Mouse (Mus musculus) splenic B cell, adult 2 months (primary cell): ENCODE data around the gene Ctla4.

Experiments used
- DNase-seq: peaks from one replicate; pipeline ENCODE4 v3.0.0-alpha.2; 2011; ENCODE audit warnings: low read depth, low spot score
- H3K27me3 ChIP-seq: 2 replicates; pipeline ENCODE4 v1.6.1; 2012; ENCODE audit warnings: mild to moderate bottlenecking, low read length, moderate library complexity, mixed read lengths; ENCODE audit not compliant: control insufficient read depth, poor library complexity, insufficient read depth, severe bottlenecking
- H3K36me3 ChIP-seq: 2 replicates; pipeline ENCODE4 v1.6.1; 2012; ENCODE audit warnings: mild to moderate bottlenecking, low read length, moderate library complexity, mixed read lengths; ENCODE audit not compliant: control insufficient read depth, poor library complexity, insufficient read depth, severe bottlenecking

Ctla4 gene

GRCm38 (mm10) chr1:60886981-60887380, at the start of gene Ctla4:
Gene Ctla4 (plus strand): TSS chr1:60887000.
- Histone ChIP-seq H3K36me3 (no peaks in the 10 kb centered on the region), H3K27me3 (no peaks in the 10 kb centered on the region)
- no peak for DNase-seq

- Histone ChIP-seq H3K36me3 (no peaks in the 10 kb centered on the region), H3K27me3 (no peaks in the 10 kb centered on the region)
- no peak for DNase-seq
These were observed 47.6 kb upstream of the Ctla4 start for GRCm38 (mm10) chr1:60839161-60839560.

- DNase-seq, result no peak
- Histone ChIP-seq H3K36me3 (no peaks in the 10 kb centered on the region), H3K27me3 (no peaks in the 10 kb centered on the region)
These were observed 41.3 kb upstream of the Ctla4 start for GRCm38 (mm10) chr1:60845318-60846060.

- H3K36me3 ChIP-seq, result no peaks in the 10 kb centered on the region
- no peak for DNase-seq
- H3K27me3 ChIP-seq, result no peaks in the 10 kb centered on the region
These were observed 40.1 kb upstream of the Ctla4 start for GRCm38 (mm10) chr1:60846616-60847275.

- no peak for DNase-seq
- Histone ChIP-seq H3K27me3 (no peaks in the 10 kb centered on the region), H3K36me3 (no peaks in the 10 kb centered on the region)
These were observed 37.7 kb upstream of the Ctla4 start for GRCm38 (mm10) chr1:60849112-60849511.

GRCm38 (mm10) chr1:60849816-60850215, 37.0 kb upstream of the Ctla4 start:
- Histone ChIP-seq H3K27me3 (no peaks in the 10 kb centered on the region), H3K36me3 (no peaks in the 10 kb centered on the region)
- DNase-seq, result no peak

- H3K36me3 ChIP-seq, result no peaks in the 10 kb centered on the region
- no peak for DNase-seq
- H3K27me3 ChIP-seq, result no peaks in the 10 kb centered on the region
These were observed 35.6 kb upstream of the Ctla4 start for GRCm38 (mm10) chr1:60851041-60851781.

GRCm38 (mm10) chr1:60852075-60852769, 34.6 kb upstream of the Ctla4 start:
- H3K27me3 ChIP-seq, result no peaks in the 10 kb centered on the region
- DNase-seq, result no peak
- H3K36me3 ChIP-seq, result no peaks in the 10 kb centered on the region

GRCm38 (mm10) chr1:60852770-60853147, 34.0 kb upstream of the Ctla4 start:
- no peak for DNase-seq
- Histone ChIP-seq H3K36me3 (no peaks in the 10 kb centered on the region), H3K27me3 (no peaks in the 10 kb centered on the region)

- Histone ChIP-seq H3K36me3 (no peaks in the 10 kb centered on the region), H3K27me3 (no peaks in the 10 kb centered on the region)
- peak; percentile 43 for DNase-seq
These were observed 33.4 kb upstream of the Ctla4 start for GRCm38 (mm10) chr1:60853330-60853956.

GRCm38 (mm10) chr1:60853991-60854390, 32.8 kb upstream of the Ctla4 start:
- DNase-seq, result no peak
- Histone ChIP-seq H3K36me3 (no peaks in the 10 kb centered on the region), H3K27me3 (no peaks in the 10 kb centered on the region)

- no peaks in the 10 kb centered on the region for H3K36me3 ChIP-seq
- peak; percentile 17 for DNase-seq
- no peaks in the 10 kb centered on the region for H3K27me3 ChIP-seq
These were observed 29.2 kb upstream of the Ctla4 start for GRCm38 (mm10) chr1:60857351-60858220.

- no peak for DNase-seq
- Histone ChIP-seq H3K27me3 (no peaks in the 10 kb centered on the region), H3K36me3 (no peaks in the 10 kb centered on the region)
These were observed 27.6 kb upstream of the Ctla4 start for GRCm38 (mm10) chr1:60859159-60859558.

- Histone ChIP-seq H3K36me3 (no peaks in the 10 kb centered on the region), H3K27me3 (no peaks in the 10 kb centered on the region)
- DNase-seq, result no peak
These were observed 27.0 kb upstream of the Ctla4 start for GRCm38 (mm10) chr1:60859842-60860241.
